Mouse (Mus musculus) lung, embryonic 15.5 days (tissue): Measurements from ENCODE around the gene Selenop. TPM values are rescaled to one million over a fixed set of nuclear protein-coding genes. Genes with fewer than 3 reads are reported as not detected.

ENCODE experiments used
- ATAC-seq: fragments of 200-750 bp; cut with Nextera tagmentation; 2 replicates; pipeline ENCODE4 v1.8.0; 2017; ENCODE audit warnings: moderate number of reproducible peaks, borderline replicate concordance; ENCODE audit not compliant: low FRiP score, low TSS enrichment; ENCODE audit errors: extremely low read depth
- H3K27ac ChIP-seq: fragments of 300-500 bp; sonication (generic); 2 replicates; pipeline ENCODE4 v1.5.1; 2015; ENCODE audit warnings: moderate library complexity, mild to moderate bottlenecking, inconsistent platforms
- H3K27me3 ChIP-seq: fragments of 300-500 bp; sonication (generic); 2 replicates; pipeline ENCODE4 v1.6.1; 2015; ENCODE audit warnings: inconsistent platforms
- H3K36me3 ChIP-seq: fragments of 300-500 bp; sonication (generic); 2 replicates; pipeline ENCODE4 v1.6.1; 2015; ENCODE audit warnings: inconsistent platforms
- H3K4me1 ChIP-seq: fragments of 300-500 bp; sonication (generic); 2 replicates; pipeline ENCODE4 v1.6.1; 2015; ENCODE audit warnings: inconsistent platforms
- H3K4me2 ChIP-seq: fragments of 300-500 bp; sonication (generic); 2 replicates; pipeline ENCODE4 v1.6.1; 2015; ENCODE audit warnings: inconsistent platforms, mild to moderate bottlenecking, moderate library complexity
- H3K4me3 ChIP-seq: fragments of 300-500 bp; sonication (generic); 2 replicates; pipeline ENCODE4 v1.5.1; 2015; ENCODE audit warnings: mild to moderate bottlenecking, inconsistent platforms
- H3K9ac ChIP-seq: fragments of 300-500 bp; sonication (generic); 2 replicates; pipeline ENCODE4 v1.6.1; 2015; ENCODE audit warnings: inconsistent platforms
- H3K9me3 ChIP-seq: fragments of 300-500 bp; sonication (generic); 2 replicates; pipeline ENCODE4 v1.6.1; 2016; ENCODE audit warnings: inconsistent platforms
- WGBS: fragments of 180-500 bp; shearing (Covaris S2); methylation state at CpG from one replicate; pipeline ENCODE4 v1.1.7; 2015; 5-methylcytosine and 5-hydroxymethylcytosine counted together
- polyA plus RNA-seq: library from polyadenylated mRNA; unstranded; fragments of >200 nt; fragmentation: Nextera tagmentation; extraction: Ambion mirVana; gene quantifications from 2 replicates; pipeline ENCODE4 v1.2.1, GENCODE M21; 2015

Gene Selenop
- polyA plus RNA-seq, 1 experiment from 2014 or later, result 123 TPM

- no peak overlapping the region for H3K4me2 ChIP-seq
- no peak for ATAC-seq
- no peak overlapping the region for H3K9ac ChIP-seq
- H3K36me3 ChIP-seq, result peaks cover 11% of the 10 kb centered on the region
- 69% methylated on average over 1 of the region's 1 CpGs for WGBS
- H3K4me3 ChIP-seq, result no peak overlapping the region
- H3K9me3 ChIP-seq, result no peaks in the 10 kb centered on the region
- H3K27me3 ChIP-seq, result no peaks in the 10 kb centered on the region
- H3K27ac ChIP-seq, result no peak overlapping the region
- peaks cover 12% of the 10 kb centered on the region for H3K4me1 ChIP-seq
Observed at GRCm38 (mm10) chr15:3273191-3273590, 4.8 kb downstream of the Selenop start.

- H3K27ac ChIP-seq, result no peak overlapping the region
- no peak for ATAC-seq
- H3K4me2 ChIP-seq, result no peak overlapping the region
- WGBS, result 80% methylated on average over 2 of the region's 2 CpGs
- no peaks in the 10 kb centered on the region for H3K4me1 ChIP-seq
- H3K9me3 ChIP-seq, result no peaks in the 10 kb centered on the region
- peaks cover 17% of the 10 kb centered on the region for H3K36me3 ChIP-seq
- no peak overlapping the region for H3K9ac ChIP-seq
- H3K4me3 ChIP-seq, result no peak overlapping the region
- no peaks in the 10 kb centered on the region for H3K27me3 ChIP-seq
Observed at GRCm38 (mm10) chr15:3277391-3277790, 9.0 kb downstream of the Selenop start.

- Histone ChIP-seq H3K27ac (no peak overlapping the region), H3K27me3 (no peaks in the 10 kb centered on the region), H3K4me3 (no peak overlapping the region), H3K4me2 (no peak overlapping the region), H3K4me1 (no peaks in the 10 kb centered on the region), H3K9me3 (no peaks in the 10 kb centered on the region), H3K36me3 (peaks cover 17% of the 10 kb centered on the region), H3K9ac (no peak overlapping the region)
- 69% methylated on average over 7 of the region's 7 CpGs for WGBS
- ATAC-seq, result no peak
Observed at GRCm38 (mm10) chr15:3279242-3279641, 10.9 kb downstream of the Selenop start.

GRCm38 (mm10) chr15:3281216-3281615 lies 12.9 kb downstream of the Selenop start:
- Histone ChIP-seq H3K36me3 (peaks cover 11% of the 10 kb centered on the region), H3K4me3 (no peak overlapping the region), H3K4me2 (no peak overlapping the region), H3K4me1 (no peaks in the 10 kb centered on the region), H3K27me3 (no peaks in the 10 kb centered on the region), H3K9me3 (no peaks in the 10 kb centered on the region), H3K27ac (no peak overlapping the region), H3K9ac (no peak overlapping the region)
- no peak for ATAC-seq

- WGBS, result 83% methylated on average over 1 of the region's 1 CpGs
- H3K4me1 ChIP-seq, result no peaks in the 10 kb centered on the region
- H3K9ac ChIP-seq, result no peak overlapping the region
- H3K4me2 ChIP-seq, result no peak overlapping the region
- no peak overlapping the region for H3K27ac ChIP-seq
- no peaks in the 10 kb centered on the region for H3K27me3 ChIP-seq
- H3K4me3 ChIP-seq, result no peak overlapping the region
- ATAC-seq, result no peak
- H3K36me3 ChIP-seq, result peaks cover 11% of the 10 kb centered on the region
- H3K9me3 ChIP-seq, result no peaks in the 10 kb centered on the region
Observed at GRCm38 (mm10) chr15:3281737-3282136, 13.4 kb downstream of the Selenop start.

- Histone ChIP-seq H3K4me3 (no peak overlapping the region), H3K27me3 (no peaks in the 10 kb centered on the region), H3K27ac (no peak overlapping the region), H3K9ac (no peak overlapping the region), H3K36me3 (no peaks in the 10 kb centered on the region), H3K9me3 (no peaks in the 10 kb centered on the region), H3K4me2 (no peak overlapping the region), H3K4me1 (no peaks in the 10 kb centered on the region)
- ATAC-seq, result no peak
Observed at GRCm38 (mm10) chr15:3286032-3286431, 17.7 kb downstream of the Selenop start.

GRCm38 (mm10) chr15:3290435-3290834 lies 22.1 kb downstream of the Selenop start:
- Histone ChIP-seq H3K27me3 (no peaks in the 10 kb centered on the region), H3K4me1 (no peaks in the 10 kb centered on the region), H3K4me3 (no peak overlapping the region), H3K9me3 (no peaks in the 10 kb centered on the region), H3K36me3 (no peaks in the 10 kb centered on the region), H3K27ac (no peak overlapping the region), H3K4me2 (no peak overlapping the region), H3K9ac (no peak overlapping the region)
- no peak for ATAC-seq
- 84% methylated on average over 3 of the region's 3 CpGs for WGBS

- H3K27me3 ChIP-seq, result no peaks in the 10 kb centered on the region
- ATAC-seq, result no peak
- no peak overlapping the region for H3K27ac ChIP-seq
- H3K4me2 ChIP-seq, result no peak overlapping the region
- no peaks in the 10 kb centered on the region for H3K9me3 ChIP-seq
- 39% methylated on average over 1 of the region's 1 CpGs for WGBS
- H3K4me3 ChIP-seq, result no peak overlapping the region
- no peaks in the 10 kb centered on the region for H3K36me3 ChIP-seq
- H3K4me1 ChIP-seq, result no peaks in the 10 kb centered on the region
- no peak overlapping the region for H3K9ac ChIP-seq
Observed at GRCm38 (mm10) chr15:3293477-3293876, 25.1 kb downstream of the Selenop start.

GRCm38 (mm10) chr15:3295986-3296385 lies 27.6 kb downstream of the Selenop start:
- Histone ChIP-seq H3K27ac (no peak overlapping the region), H3K4me2 (no peak overlapping the region), H3K4me3 (no peak overlapping the region), H3K9ac (no peak overlapping the region), H3K4me1 (no peaks in the 10 kb centered on the region), H3K36me3 (no peaks in the 10 kb centered on the region), H3K27me3 (no peaks in the 10 kb centered on the region), H3K9me3 (no peaks in the 10 kb centered on the region)
- no peak for ATAC-seq
- 68% methylated on average over 1 of the region's 1 CpGs for WGBS

- Histone ChIP-seq H3K4me1 (no peaks in the 10 kb centered on the region), H3K4me2 (no peak overlapping the region), H3K9ac (no peak overlapping the region), H3K4me3 (no peak overlapping the region), H3K27ac (no peak overlapping the region), H3K36me3 (no peaks in the 10 kb centered on the region), H3K27me3 (no peaks in the 10 kb centered on the region), H3K9me3 (no peaks in the 10 kb centered on the region)
- ATAC-seq, result no peak
- 74% methylated on average over 8 of the region's 8 CpGs for WGBS
Observed at GRCm38 (mm10) chr15:3297615-3298014, 29.3 kb downstream of the Selenop start.

GRCm38 (mm10) chr15:3300361-3301100 lies 32.2 kb downstream of the Selenop start:
- Histone ChIP-seq H3K4me3 (no peak overlapping the region), H3K4me2 (no peak overlapping the region), H3K27ac (no peak overlapping the region), H3K4me1 (no peaks in the 10 kb centered on the region), H3K9ac (no peak overlapping the region), H3K27me3 (no peaks in the 10 kb centered on the region), H3K9me3 (no peaks in the 10 kb centered on the region), H3K36me3 (no peaks in the 10 kb centered on the region)
- 67% methylated on average over 4 of the region's 4 CpGs for WGBS
- ATAC-seq, result no peak

GRCm38 (mm10) chr15:3303426-3303825 lies 35.1 kb downstream of the Selenop start, which contains the start of gene Ccdc152:
Gene Ccdc152 (minus strand): TSS chr15:3303526.
- Histone ChIP-seq H3K4me2 (no peak within 1 kb of the TSS), H3K4me1 (no peaks in the 10 kb centered on the region)
- no peak for ATAC-seq

GRCm38 (mm10) chr15:3309856-3310255 lies 41.5 kb downstream of the Selenop start:
- Histone ChIP-seq H3K36me3 (no peaks in the 10 kb centered on the region), H3K9me3 (no peaks in the 10 kb centered on the region), H3K27me3 (no peaks in the 10 kb centered on the region), H3K4me1 (no peaks in the 10 kb centered on the region), H3K27ac (no peak overlapping the region), H3K4me2 (no peak overlapping the region), H3K9ac (no peak overlapping the region), H3K4me3 (no peak overlapping the region)
- ATAC-seq, result no peak
- WGBS, result 76% methylated on average over 3 of the region's 3 CpGs

More at GRCm38 (mm10) chr15:3303426-3303825, 35.1 kb downstream of the Selenop start, which contains the start of gene Ccdc152:
- no peaks in the 10 kb centered on the region for H3K27me3 ChIP-seq
- H3K9me3 ChIP-seq, result no peaks in the 10 kb centered on the region
- H3K27ac ChIP-seq, result no peak within 1 kb of the TSS
- no peak within 1 kb of the TSS for H3K4me3 ChIP-seq
- no peaks in the 10 kb centered on the region for H3K36me3 ChIP-seq
- no peak within 1 kb of the TSS for H3K9ac ChIP-seq
- WGBS, result 85% methylated on average over 12 of the region's 12 CpGs
